ENCODE assay signal across 13 mouse cellular contexts in genomic region chr2:132022621-132023020, GRCm38 (mm10). TPM values are rescaled to one million over a fixed set of nuclear protein-coding genes. Genes with fewer than 3 reads are reported as not detected.
DNase-seq lines count a peak whose midpoint lies in the region; ATAC-seq and TF ChIP-seq lines count a peak whose summit lies in the region.
"Had no signal": no experiment of that assay in that cellular context is flagged by ENCODE, and none has a peak within 500 bp of the region (broad histone marks: within the 10 kb centered on the region; RNA-seq: fewer than 3 reads in every experiment).

No protein-coding gene starts in this region.

- WGBS in heart, adult 2 months, result 48% methylated on average over 8 of the region's 8 CpGs
- 68% methylated on average over 8 of the region's 8 CpGs for WGBS in heart, embryonic 12.5 days
- WGBS in forebrain, embryonic 13.5 days, result 95% methylated on average over 8 of the region's 8 CpGs

- H3K36me3 ChIP-seq in heart, adult 2 months (ENCODE audit: control insufficient read depth, insufficient read depth, low read length), result peaks cover 2% of the 10 kb centered on the region; the same call in 1 of the 2 replicates
- no peaks in the 10 kb centered on the region for H3K36me3 ChIP-seq in heart, embryonic 12.5 days
- peaks cover 8% of the 10 kb centered on the region; the same call in 1 of the 2 replicates for H3K36me3 ChIP-seq in forebrain, embryonic 13.5 days (ENCODE audit: poor library complexity, severe bottlenecking)

- H3K27ac ChIP-seq in heart, adult 2 months, result peak overlapping the region; percentile 12; the same call in 1 of the 2 replicates
- no peak overlapping the region for H3K27ac ChIP-seq in heart, embryonic 12.5 days (ENCODE audit: poor library complexity, severe bottlenecking)
- H3K27ac ChIP-seq in forebrain, embryonic 13.5 days, result no peak overlapping the region
- H3K27ac ChIP-seq: liver, embryonic 14.5 days had no signal

- intact Hi-C loops in heart, adult 2 months (cut with DNase I), result no loop called here

- no peak for TF ChIP-seq EP300 in heart, adult 2 months (IDR thresholded peaks at IDR 0.05; ENCODE audit: insufficient read depth, low read depth, low read length)

- no peaks in the 10 kb centered on the region for H3K79me2 ChIP-seq in heart, adult 2 months (replicated peaks; ENCODE audit: control insufficient read depth, insufficient read depth, low read length)

- no peak overlapping the region for H3K4me3 ChIP-seq in heart, adult 2 months
- no peak overlapping the region for H3K4me3 ChIP-seq in heart, embryonic 12.5 days
- no peak overlapping the region for H3K4me3 ChIP-seq in forebrain, embryonic 13.5 days
- H3K4me3 ChIP-seq: myocyte had no signal

- H3K9me3 ChIP-seq in heart, embryonic 12.5 days (replicated peaks), result no peaks in the 10 kb centered on the region
- H3K9me3 ChIP-seq in forebrain, embryonic 13.5 days (replicated peaks), result no peaks in the 10 kb centered on the region

- no peak for ATAC-seq in heart, embryonic 12.5 days (ENCODE audit: insufficient number of reproducible peaks, low FRiP score)
- no peak for ATAC-seq in forebrain, embryonic 13.5 days
- ATAC-seq: forebrain, embryonic 16.5 days had no signal

- H3K4me1 ChIP-seq in heart, adult 2 months (ENCODE audit: control insufficient read depth, insufficient read depth, low read length), result peaks cover 8% of the 10 kb centered on the region
- H3K4me1 ChIP-seq in heart, embryonic 12.5 days (replicated peaks), result peaks cover 29% of the 10 kb centered on the region
- H3K4me1 ChIP-seq in forebrain, embryonic 13.5 days, result peaks cover 8% of the 10 kb centered on the region

- no peaks in the 10 kb centered on the region for H3K27me3 ChIP-seq in heart, adult 2 months (ENCODE audit: control insufficient read depth, insufficient read depth, low read length)
- peaks cover 10% of the 10 kb centered on the region for H3K27me3 ChIP-seq in heart, embryonic 12.5 days (replicated peaks)
- no peaks in the 10 kb centered on the region for H3K27me3 ChIP-seq in forebrain, embryonic 13.5 days

- H3K9ac ChIP-seq in heart, adult 2 months (ENCODE audit: low read depth, low read length), result no peak overlapping the region
- H3K9ac ChIP-seq in heart, embryonic 12.5 days, result no peak overlapping the region
- H3K9ac ChIP-seq in forebrain, embryonic 13.5 days, result no peak overlapping the region
- H3K9ac ChIP-seq: liver, embryonic 14.5 days had no signal

- no peak for TF ChIP-seq CTCF in heart, adult 2 months (IDR thresholded peaks at IDR 0.05)

- peak in 1 of 2 experiments; percentile 58 for DNase-seq in heart, adult 2 months
- DNase-seq in spleen, postnatal 36 days (ENCODE audit: low spot score in 2 of 2), result peak; percentile 86 to 87
- no peak for DNase-seq in spleen, postnatal 14 days (ENCODE audit: low spot score in 2 of 2)
- peak; percentile 56 to 60 for DNase-seq in lung, postnatal 4 days
- no peak for DNase-seq in layer of hippocampus, adult 8-10 months (ENCODE audit: low spot score in 2 of 2)
- no peak for DNase-seq in gastrocnemius, postnatal 25 days
- DNase-seq: layer of hippocampus, postnatal 36 days; right cerebral cortex, postnatal 25 days had no signal

- TF ChIP-seq POLR2A in heart, adult 2 months (IDR thresholded peaks at IDR 0.05; ENCODE audit: insufficient read depth, low read depth, low read length), result no peak

- H3K4me2 ChIP-seq in heart, embryonic 12.5 days, result no peak overlapping the region
- no peak overlapping the region for H3K4me2 ChIP-seq in forebrain, embryonic 13.5 days

RNA-seq across cellular contexts. Expression of gene Rassf2, which starts 7.4 kb away (rescaled TPM):
- 10 to 100 TPM in 1 of 2 experiments, 1 to 10 TPM in 1; 6.8 to 11.5 TPM for total RNA-seq in heart, adult 2 months (2021)
- 6.0 and 7.5 TPM in 2 replicates for polyA plus RNA-seq in heart, adult 2 months (2012; rRNA removed)
- 4.8 and 5.3 TPM in 2 replicates for polyA plus RNA-seq in heart, embryonic 12.5 days (2016; fragmentation: Nextera tagmentation; extraction: Ambion mirVana)
- total RNA-seq in layer of hippocampus, adult 8-10 months (2022), result 10 to 100 TPM; 50.1 to 62.3 (median 53.7) TPM
- total RNA-seq in gastrocnemius, postnatal 25 days (2021), result 1 to 10 TPM; 5.7 to 6.8 TPM
- polyA plus RNA-seq in forebrain, embryonic 13.5 days (2015; fragmentation: Nextera tagmentation; extraction: Ambion mirVana), result 21.1 and 22.1 TPM in 2 replicates

Comparison
In these comparisons a context has a peak if more than half of its experiments do, and no peak if none do; other contexts are left out.
1. DNase-seq: peak in spleen, postnatal 36 days (2 of 2) and lung, postnatal 4 days (2 of 2); none in spleen, postnatal 14 days (0 of 2), layer of hippocampus, adult 8-10 months (0 of 2) and gastrocnemius, postnatal 25 days (single experiment).
2. RNA of gene Rassf2, which starts 7.4 kb away (total RNA-seq): 50.1 to 62.3 TPM in layer of hippocampus, adult 8-10 months; 6.8 to 11.5 TPM in heart, adult 2 months and 5.7 to 6.8 TPM in gastrocnemius, postnatal 25 days; every median in the first group is over 4 times any median in the second.